Mouse (Mus musculus) lung, adult 18-20 months (tissue): ENCODE measurements around the gene Olfr550.
"Not testable (repeated sequence)": the region's sequence is repeated elsewhere in the genome, so short reads cannot be mapped to it uniquely, and the experiment has no call there.

Experiments used
- DNase-seq, 2 experiments: peaks; one replicate each; pipeline ENCODE4 v3.0.0; 2022; ENCODE audit warnings: mixed read lengths in 2 of 2

Olfr550 gene

DNA sequence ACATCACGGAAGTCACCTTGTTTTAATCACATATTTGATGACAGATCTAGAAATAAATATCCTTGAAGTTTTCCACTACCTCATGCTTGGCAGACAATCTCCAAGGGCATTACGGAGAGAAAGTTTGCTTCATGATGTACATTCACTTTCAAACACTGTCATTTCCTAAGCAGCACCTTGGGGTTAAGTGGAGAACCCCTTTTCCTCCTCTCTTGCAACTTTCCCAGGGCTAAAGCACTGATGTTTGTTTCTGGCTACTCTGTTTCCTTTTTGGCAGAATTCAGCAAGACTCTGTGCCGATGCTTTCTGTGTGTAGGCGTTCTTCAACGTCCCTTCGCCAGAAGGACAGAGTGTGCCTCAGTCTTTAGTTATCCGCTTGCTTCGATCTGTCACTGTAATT lies at the start of gene Olfr550:
Olfr550 (plus strand) TSS at position 301 of the 400 bp plus-strand sequence.
- DNase-seq = no peak

DNA sequence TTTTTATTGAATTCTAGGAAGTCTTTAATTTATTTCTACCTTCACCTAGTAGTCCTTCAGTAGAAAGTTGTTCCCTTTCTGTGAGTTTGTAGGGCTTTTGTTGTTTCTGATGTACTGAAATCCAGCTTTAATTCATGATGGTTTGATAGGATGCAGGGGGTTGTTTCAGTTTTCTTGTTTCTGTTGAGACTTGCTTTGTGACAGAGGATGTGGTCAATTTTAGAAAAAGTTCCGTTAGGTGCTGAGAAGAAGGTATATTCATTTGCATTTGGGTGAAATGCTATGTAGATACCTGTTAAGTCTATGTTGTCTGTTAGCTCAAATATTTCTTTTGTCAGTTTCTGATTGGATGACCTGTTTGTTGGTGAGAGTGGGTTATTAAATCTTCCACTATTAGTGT lies 42.2 kb upstream of the Olfr550 start:
- no peak for DNase-seq

DNA sequence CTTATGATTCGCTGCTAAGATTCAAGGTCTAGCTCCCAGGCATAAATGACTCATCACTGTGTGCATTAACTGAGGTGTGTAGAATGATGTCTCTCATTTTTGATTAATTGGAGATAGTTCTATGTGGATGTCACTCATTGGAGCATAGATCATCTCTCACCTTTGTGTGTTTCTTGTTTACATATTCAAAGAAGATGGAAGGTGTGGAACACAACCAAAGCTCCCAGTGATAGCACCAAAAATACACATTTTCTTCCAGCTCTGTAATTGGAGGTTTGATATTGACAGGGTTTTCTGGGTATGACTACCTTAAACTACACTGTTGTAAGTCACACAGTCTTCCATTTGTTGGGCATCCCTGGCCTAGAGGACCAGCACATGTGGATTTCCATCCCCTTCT lies 36.8 kb upstream of the Olfr550 start, which contains the start of gene Olfr547:
Olfr547 (plus strand) TSS at position 301 of the 400 bp plus-strand sequence.
- DNase-seq = no peak

DNA sequence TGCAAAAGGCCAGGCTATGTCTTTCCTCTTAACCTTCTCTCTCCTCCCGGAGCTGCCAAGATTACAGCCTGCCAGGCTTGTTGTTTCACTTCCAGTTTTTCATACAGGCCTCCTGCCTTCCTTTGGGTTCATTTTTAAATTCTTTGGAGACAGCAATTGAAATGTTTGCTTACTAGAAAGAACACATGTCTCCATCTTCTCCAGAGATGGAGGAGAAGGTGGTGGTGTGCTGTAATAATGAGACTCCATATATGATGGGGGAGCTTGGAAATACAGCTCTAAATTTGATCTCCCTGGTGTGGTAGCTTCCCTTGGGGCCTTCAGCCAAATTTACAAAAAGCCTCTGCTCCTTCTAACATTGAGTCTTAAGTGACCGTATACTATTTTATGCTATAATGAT lies 30.6 kb upstream of the Olfr550 start, which contains the start of gene Olfr548-ps1:
Olfr548-ps1 (plus strand) TSS at position 301 of the 400 bp plus-strand sequence.
- no peak for DNase-seq

DNA sequence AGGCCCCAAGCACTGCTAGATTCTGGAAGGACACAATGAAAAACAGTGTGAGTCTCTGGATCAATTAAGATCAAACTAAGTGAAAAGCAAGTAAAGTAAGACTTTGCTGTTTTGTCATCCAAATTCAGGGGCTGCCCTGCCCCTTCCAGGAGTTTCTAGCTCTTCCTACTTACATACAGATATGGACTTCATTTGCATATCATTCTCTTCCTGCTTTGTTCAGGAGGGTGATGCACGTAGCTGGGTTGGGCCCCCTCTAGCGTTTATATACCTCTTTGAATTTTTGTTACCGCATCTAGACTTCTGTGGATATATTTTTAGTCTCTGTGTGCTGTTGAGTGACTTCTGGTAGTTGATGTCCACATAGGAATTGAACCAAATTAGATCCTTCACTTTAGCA lies 30.0 kb upstream of the Olfr550 start:
- no peak for DNase-seq

DNA sequence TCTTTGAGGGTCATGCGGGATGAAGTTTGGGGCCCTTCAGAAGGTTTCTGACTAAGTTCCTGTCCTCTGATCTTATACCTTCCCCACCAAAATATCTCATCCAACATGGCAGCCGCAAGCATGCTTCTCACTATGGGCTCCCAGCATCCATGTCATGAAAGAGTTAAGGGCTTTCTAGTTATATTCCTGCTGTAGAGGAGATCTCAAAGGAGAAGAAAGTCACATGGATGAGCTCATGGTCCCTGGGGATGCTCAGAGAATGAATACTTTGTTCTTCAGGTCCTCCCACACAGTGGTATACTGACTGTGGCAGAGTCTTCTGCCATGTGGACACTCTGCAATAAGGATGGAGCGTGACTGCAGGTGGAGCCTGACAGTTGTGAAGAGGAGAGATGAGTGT lies 21.7 kb upstream of the Olfr550 start, which contains the start of gene Olfr549:
Olfr549 (plus strand) TSS at position 301 of the 400 bp plus-strand sequence.
- no peak for DNase-seq

DNA sequence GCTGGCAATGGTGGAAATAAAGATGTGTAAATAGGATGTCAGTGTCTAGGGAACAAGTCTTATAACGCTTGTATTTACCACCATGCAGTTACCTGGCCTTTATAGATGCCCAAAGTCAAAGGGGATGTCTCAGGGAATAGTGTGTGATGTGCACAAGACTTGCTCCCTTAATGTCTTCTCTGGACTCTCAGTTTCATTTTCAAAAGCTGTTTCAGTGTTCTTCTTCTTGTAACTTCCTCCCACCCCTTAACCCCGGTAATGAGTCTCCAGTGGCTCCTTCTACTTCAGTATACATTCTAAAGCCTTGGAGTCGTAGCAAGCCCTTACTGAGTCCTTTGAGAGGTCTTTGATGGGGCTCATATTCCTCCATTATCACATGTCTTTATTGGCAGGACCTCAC lies 18.0 kb upstream of the Olfr550 start:
- DNase-seq = no peak

DNA sequence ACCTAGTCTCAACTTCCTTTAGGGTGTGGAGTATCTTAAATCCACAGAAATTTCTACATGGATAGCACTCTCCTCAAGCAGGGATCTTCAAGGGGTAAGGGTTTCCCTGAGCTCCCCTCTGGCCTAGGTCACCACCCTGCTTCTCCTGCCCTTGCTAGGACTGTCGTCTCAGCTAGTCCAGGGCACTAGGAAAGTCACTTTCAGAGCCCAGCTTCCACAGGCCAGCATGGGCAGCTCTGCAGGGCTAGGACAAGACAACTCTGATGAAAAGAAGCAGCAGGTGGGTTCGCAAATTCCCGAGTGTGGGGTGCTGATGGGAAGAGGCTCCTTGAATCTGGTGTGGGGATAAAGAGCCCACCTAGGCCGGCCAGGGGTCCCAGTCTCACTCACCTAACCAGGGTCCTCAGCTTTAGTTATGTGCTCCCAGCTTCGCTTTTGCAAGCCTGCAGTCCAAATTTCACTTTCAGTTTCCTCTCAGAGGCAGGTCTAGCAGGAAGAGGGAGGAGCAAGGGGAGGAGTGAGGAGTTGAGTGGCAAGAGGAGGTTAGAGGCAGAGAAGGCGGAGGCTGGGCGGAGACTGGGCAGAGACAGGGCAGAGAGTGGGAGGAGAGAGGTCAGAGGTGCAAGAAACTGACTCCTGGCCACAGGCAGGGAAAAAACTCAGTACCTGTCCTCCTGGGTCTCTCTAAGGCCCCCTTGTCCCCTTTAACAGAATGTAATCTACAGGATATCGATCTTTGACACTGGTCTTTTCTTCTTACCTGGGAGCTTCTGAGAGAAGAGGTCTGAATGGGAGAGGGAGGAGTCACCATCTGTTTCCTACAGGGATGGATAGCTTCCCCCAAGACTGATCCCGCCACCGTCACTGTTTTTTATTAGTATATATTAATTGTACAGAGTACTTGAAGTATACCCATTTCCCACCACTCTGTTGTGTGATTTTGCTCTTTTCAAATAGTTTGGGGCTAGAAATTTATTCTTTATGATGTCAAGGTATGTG lies 5.9 kb upstream of the Olfr550 start, which contains the start of gene Trim21:
Trim21 (minus strand) TSS at position 488 of the 999 bp plus-strand sequence.
- DNase-seq = peak; percentile 96 to 97

DNA sequence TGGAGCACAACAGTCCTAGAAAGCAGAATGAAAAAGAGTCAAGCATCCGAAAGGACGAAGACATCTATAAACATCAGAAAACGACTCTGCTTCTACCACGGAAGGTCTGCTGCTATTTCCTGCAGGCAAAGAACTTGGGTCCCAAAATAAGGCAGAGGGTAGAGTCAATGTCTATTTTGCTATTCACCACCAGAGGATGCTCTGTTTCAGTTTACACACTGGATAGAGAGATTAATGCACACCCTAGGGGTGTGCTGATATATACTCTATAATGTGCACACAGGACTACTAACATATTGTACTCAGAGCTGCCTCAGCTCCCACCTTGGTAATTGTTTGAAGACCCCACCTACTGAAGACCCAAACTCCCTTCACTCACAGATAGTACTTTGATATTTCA lies 5.0 kb upstream of the Olfr550 start:
- no peak for DNase-seq

DNA sequence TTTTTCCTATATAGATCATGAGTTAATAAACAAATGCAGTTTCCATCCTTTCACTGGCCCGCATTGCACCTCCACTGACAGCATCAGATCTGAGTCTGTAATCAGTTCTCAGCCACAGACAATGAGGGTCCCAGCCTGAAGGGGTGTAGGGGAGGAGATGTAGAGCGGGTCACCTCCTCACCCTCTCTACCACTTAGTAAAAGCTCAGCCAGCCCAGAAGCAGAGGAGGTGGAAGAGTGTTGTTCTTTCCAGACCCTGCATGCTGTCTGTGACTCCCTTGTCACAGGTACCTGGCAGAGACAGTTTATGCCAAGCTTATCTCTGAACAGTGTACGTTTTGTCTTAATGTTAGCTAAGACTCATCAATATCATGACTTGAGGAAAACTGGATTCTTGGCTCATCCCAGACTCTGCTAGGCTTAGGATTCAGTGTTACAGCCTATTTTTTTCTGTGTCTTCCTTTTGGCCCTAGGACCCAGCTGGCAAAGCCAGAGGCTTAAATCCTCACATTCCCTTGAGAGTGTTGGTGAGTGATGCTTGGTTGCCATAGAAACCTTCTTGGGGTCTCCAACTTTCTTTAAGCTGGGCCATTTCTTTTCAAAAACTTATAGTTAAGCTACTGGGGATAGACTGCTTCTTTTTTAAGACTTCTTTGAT lies 2.1 kb downstream of the Olfr550 start:
- DNase-seq = no peak

DNA sequence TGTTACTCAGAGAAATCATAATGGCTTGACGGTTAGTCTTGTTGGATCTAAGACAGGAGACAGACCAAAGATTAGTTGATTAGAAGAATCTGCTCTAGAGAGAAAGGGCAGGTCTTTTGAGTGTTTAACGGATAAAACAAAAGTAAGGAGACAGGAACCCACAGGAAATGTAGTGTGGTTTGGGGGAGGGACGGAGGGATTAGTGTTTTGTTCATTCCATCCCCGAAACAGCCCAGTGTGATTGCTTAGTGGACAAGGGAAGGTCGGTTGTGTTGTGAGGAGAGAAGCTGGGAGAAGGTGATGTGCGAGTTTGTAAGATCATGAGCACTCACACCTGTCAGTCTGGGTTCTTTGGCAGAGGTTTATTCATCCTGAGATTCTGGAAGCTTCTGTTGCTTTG lies 4.8 kb downstream of the Olfr550 start:
- no peak for DNase-seq

DNA sequence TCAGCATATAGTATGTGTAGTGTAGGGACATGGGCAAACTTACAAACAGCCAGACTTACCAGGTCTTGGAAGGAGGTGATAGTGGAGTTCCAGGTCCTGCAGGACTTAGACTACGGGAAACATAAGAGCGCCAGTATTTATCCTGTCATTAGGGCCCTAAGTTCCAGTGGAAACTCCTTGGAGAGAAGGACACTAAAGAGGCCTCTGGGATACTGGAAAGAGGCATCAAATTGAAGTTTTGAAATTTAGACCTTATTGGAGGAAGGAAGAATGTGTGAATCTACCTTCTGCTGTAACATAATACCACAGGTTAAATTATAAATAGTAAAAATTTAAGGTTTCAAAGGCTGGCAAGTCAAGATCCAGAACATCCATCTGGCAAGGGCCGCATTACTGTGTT lies 20.5 kb downstream of the Olfr550 start, which contains the start of gene Olfr551:
Olfr551 (minus strand) TSS at position 101 of the 400 bp plus-strand sequence.
- DNase-seq = no peak

DNA sequence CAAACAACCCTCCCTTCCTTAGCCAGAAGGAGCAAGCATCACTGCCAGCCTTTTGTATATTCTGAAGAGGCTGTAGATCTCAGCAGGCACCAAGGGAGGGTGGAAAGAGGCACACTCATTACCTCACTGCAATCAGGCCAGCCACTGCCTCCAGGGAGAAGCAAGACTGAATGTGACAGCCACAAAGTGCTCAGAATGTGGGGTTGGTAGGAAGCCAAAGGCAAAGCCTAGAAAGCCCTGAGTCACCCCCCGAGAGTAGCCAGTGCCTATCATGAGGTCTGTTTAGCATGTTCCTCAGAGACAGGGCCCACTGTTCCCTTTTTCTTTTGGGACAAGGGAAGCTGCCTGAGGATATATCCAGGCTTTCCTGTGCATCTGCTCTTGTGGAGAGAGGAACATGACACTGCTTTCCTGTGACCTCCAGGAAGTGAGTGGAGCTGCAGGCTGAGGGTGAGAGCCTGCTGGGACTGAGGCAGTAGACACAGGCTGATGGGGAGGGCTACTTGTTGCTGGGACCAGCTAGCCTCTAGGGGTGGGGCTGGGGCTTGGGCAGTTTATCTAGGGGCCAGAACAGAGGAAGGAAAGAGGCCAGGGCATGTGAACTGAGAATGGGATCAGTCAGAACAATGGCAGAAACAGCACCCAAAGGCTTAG lies 26.3 kb downstream of the Olfr550 start, which contains the start of gene Olfr552:
Olfr552 (plus strand) TSS at position 393 of the 654 bp plus-strand sequence.
- no peak for DNase-seq

DNA sequence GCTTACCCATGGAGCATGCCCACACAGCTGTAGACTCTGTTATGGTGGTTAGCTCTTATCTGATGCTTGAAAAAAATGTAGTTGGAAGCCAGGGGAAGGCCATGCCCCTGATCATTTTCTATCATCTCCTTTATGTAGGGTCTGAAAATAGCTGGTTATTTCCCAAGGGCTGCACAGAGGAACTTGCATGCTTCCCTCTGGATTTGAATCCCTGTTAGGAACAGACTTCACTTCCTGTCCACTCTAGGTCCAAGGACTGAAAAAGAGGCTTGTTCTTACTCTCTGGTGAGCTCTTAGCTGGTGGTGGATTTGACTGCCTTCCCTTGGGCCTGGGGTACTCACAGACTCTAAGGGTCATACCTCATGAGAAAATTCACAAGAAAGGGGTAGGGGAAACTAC lies 46.9 kb downstream of the Olfr550 start, which contains the start of gene Olfr553:
Olfr553 (minus strand) TSS at position 101 of the 400 bp plus-strand sequence.
- no peak for DNase-seq

DNA sequence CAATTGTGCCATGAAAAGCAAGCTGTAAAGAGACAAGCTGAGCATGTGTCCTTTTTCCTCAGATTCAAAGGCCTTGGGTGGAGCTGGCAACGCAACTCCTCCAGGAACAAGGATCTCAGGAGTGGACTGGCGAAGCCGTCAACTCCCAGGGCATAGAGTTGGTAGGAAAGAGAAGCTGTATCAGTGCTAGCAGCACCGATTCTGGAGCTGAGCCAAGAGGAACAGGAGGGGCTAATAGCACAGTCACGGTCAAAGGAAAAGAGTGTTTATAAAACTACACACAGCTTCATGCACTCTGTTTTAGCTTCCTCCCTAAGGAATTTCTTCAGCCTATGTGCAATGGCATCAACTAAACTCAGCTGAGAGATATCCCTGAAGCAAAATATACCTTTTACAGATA lies 48.4 kb downstream of the Olfr550 start:
- peak; percentile 32 to 48 for DNase-seq

DNA sequence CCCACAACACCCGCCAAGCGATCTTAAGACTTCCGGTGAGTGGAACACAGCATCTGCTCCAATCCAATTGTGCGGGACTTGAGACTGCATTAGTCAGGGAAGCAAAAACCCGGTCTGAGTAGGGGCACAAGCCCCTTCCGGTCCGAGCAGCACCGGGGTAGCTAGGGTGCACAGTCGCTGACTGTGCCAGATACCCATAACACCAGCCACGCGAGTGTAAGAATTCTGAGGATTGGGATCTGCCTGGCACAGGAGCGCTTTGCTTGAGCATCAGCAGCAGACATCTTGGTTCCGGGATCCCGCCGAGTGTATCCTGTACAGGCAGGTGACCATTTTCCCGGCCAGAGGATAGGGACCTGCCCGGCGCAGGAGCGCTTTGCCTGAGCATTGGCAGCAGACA lies 49.1 kb downstream of the Olfr550 start:
- not testable (repeated sequence) for DNase-seq
